Mouse (Mus musculus): ENCODE results near the gene Itgb1bp1.

GRCm38 (mm10) chr12:21266784-21267098 lies 19.3 kb downstream of the Itgb1bp1 start:
- no peak for TF ChIP-seq CTCF (conservative IDR thresholded peaks at IDR 0.05; ENCODE audit: insufficient read depth, insufficient read length, low read depth, low read length)
- no peak for TF ChIP-seq POLR2A (IDR thresholded peaks at IDR 0.05; ENCODE audit: low read depth, low read length)
